Mouse (Mus musculus) urinary bladder, postnatal 10 days (tissue): ENCODE data around the gene E2f8.

Experiments
- DNase-seq: peaks from one replicate; pipeline ENCODE4 v3.0.0; 2022; ENCODE audit warnings: low spot score

Gene E2f8

DNA sequence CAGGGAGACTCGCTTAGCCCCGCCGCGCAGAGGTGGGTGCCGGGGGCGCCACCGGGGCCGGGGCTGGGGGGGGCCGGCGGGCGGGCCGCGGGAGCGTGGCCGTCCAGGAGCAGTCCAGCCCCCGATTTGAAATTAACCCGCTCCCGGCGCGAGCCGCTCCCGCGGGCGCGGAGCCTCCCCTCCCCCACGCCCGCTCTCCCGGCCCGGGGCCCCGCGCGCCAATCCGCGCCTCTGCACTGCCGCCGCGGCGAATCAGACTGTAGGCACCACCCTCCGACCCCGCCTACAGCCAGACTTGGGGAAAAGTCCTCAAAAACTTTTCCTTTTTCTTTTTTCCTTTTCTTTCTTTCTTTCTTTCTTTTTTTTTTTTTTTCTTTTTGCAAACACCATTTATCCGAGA is at the start of gene E2f8:
E2f8 (minus strand) TSS at position 111 of the 400 bp plus-strand sequence.
- peak; percentile 35 for DNase-seq

GRCm38 (mm10) chr7:48930399-48930798 is 49.0 kb upstream of the E2f8 start:
- DNase-seq: no peak

DNA sequence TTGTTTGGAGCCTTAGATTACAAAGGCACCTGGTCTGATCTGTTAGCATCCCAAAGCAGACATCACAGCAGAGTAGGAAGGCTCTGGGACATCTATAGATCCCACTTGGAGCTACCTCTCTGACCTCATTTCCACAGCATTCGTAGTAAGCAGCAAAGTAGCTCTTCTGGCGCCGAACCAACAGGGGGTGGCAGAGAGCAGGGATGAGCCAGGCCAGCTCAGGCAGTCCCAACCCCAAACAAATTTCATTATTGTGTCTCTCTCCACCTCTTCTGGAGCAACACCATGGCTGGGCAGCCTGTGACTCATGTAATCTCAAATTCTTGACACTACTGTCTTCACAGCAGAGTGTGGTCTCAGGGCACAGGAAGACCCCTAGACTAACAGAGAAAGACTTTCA is 47.0 kb upstream of the E2f8 start:
- no peak for DNase-seq

DNA sequence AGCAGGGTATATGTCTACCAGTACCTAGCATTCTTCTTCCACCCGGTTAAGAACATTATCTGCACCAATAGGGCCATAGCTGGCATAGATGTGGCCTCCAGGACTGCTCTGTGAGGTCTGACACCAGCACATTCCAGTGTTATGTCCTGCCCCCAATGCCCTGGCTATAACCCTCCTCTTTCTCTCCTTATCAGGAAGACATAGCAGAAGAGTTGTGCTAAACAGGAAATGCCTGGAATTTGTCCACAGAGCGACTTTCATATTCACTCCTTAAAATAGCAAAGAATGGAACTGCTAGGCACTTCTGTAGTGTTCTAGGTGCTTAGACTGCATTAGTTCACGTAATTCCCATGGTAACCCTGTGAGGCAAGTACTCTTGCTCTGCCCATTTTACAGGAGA is 43.8 kb upstream of the E2f8 start:
- DNase-seq: no peak

DNA sequence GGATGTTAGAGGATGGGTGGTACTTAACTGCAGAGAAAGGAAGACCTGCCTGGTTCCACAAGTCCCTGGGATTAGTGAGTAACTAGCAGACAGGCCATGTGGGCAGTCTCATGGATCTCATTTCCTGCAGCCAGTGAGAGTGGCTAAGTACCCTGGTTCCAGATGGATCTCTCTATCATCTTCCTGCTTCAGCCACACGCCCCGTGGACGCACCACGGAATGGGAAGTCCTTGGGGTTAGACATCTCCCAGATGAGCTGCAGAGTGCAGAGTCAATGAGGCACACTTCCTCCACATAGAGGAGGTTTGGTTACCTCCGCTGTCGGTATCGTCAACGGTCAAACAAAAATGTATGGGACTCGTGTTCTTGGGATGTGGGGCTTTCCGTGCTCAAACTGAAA is 42.2 kb upstream of the E2f8 start:
- DNase-seq: no peak

DNA sequence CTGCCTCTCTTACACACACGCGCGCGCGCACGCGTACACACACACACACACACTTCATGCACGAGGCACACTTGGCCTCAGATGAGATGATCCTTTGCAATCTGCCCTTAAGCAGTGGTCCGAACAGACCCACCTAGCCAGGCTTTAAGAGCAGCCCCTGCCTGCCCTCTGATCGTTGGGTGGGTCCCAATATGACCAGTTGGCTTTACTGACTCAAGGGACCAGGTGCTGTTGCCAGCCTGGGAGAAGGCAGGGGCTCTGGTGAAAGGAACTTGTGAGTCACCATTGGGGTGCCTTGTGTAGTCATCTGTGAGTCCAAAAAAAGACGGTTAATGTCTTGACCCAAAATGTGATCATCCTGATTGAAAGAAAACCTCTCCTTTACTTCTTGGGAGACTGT is 37.0 kb upstream of the E2f8 start:
- no peak for DNase-seq

DNA sequence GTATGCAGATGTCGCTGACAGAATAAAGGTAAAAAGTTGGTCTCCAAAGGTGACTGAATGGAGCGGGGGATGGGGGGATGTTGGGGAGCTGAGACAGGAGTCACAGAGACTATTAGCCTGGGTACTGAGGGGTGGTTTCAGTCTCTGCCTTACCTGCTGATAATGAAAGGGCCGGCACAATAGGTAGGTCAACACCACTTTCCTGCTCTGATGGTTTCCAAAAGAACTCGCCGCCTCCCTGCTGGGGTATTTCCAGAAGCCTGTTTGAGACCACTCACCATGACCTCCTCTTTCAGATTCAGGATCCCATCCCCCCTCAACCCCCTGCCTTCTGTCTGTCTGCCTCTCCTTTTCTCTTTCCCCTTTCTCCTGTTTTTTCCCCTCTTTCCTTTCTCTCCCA is 36.6 kb upstream of the E2f8 start:
- no peak for DNase-seq

DNA sequence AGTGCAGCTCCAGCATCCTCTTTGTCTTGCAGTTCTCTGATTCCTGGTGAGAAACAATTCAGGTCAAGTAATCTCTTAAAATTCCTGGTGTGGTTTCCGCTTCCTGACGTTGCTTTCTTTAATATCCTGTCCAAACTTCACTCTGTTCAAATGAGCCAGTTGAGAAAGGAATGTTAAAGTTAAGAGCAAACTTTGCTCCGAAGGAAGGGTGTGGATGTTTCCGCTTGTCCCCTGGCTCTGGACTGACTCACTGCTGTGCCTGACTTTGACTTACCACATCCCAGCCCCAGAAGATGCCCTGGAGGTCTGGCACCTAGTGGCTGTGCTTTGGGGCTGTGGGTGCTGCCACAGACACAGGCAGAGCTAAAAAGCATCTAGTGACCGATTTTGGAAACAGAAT is 36.1 kb upstream of the E2f8 start:
- DNase-seq: no peak

DNA sequence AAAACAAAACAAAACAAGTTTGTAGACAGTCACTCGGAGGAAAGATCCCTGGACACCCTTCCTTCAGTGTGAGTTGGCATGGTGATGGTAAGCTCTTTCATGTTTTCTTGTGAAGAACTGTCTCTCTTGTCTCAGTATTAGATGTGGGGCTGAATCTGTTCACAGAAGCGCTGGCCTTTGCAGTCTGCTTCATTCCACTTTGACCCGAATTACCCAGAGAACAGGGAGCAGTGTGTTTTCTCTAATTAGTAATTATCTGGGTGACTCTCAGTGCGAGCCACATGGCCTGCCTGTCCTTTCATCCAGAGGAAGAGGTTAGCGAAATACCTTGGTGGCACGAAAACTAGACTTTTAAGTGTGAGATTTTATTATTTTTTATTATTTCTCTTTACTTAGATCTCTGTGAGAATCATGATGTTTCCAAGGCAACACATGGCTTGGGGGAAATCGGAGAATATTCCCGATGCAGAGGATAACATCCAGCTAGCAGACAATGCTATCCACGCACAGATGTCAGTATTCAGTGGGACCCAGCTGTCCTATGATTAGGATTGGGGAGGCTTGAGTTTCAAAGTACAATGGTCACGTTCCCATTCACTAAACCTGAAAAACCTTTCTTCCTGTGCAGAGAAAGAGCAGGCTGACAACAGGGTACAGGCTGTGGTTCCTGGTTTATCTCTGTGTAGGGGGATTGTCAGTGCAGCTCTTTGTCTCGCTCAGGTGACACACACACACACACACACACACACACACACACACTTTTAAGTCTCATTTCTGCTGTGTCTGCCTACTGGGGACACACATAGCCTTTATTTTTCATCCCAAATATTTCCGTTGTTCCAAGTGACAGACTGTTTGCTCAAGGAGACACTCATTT is 33.5 kb upstream of the E2f8 start:
- no peak for DNase-seq

DNA sequence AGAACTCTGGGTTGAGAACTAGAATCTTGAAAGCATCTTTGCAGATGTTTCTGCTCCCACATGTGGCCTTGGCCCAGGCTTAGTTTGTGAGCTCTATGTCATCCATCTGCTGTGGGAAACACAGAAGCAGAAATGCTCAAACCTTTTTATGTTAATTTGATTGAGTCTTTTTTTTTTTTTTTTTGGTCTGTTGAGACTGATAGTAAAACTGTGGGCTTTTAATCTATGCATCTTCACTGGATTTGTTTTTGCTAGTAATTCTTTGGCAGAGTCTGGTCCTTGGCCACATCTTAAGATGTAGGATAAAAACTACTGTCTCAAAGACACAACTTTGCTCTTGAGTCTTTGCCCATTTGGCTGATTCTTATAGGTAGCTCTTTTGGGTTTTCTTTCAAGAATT is 29.8 kb upstream of the E2f8 start:
- no peak for DNase-seq

DNA sequence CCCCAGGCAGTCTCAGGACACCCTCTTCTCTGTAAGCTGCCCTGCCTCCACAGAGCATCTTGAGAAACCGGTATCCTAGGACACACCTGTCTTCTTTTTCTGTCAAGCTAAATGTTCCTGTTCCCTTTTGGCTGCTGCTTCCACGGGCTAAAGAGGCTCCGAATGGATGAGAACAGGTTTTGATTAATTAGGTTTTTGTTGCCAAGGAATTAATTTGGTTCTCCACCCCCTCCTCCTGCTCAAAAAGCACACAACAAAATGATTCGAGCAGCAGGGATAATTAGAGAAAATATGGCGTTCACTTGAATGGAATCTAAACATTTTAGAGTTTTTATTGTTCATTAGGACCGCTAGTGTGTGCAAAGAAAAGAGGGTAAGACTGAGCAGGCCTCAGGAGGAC is 28.9 kb upstream of the E2f8 start:
- DNase-seq: no peak

DNA sequence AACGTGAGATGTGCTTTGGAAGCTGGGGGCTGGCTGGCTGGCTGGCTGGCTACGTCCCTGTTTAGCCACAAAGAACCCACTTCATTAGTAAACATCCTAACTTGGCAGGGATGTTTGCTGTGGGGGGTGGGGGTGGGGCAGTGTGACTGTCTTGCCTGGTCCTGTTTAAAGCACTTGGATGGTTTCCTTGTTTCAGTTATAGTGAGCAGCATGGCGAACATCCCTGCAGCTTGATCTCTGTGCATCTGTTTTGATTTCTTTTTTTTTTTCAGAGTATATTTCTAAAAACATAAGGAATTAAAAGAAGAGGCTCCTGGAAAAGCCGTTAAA is 27.9 kb upstream of the E2f8 start:
- no peak for DNase-seq

DNA sequence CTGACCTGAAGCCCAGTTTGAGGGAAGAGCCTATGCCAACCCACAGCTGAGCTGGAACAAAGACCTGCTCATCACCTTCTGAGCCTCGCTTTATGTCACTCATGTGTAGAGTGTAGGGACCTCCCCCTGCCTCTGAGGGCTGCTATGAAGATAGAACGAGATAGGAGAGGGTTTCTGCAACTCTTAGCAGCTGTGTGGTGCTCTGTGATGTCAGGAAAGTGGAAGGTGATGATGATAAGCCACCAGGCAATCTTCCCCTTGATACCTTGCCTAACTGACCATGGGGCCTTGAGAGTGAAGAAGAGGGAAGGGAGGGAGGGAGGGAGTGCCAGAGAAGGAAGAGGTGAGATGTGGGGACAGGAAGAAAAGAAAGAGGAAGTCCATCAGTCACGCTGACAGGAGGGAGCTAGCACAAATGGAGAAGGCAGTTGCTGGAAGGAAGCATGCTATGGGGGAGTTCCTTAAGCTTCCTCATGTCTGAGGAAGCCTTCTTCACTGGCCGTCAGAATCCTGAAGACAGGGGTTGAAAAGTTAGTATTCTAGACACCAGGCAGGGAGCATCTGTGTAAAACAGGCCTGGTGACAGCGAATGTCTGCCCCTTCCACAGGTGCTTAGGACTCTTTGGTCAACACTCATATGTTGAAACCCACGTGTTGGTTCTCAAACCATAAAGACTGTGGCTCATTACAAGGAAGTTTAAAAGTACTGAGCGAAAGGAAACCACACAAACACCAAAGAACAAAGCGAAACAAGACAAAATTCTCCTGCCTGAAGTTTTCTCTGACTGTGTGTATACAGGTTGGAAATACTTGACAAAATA is 27.3 kb upstream of the E2f8 start, which contains the start of gene Nav2:
Nav2 (plus strand) TSS at position 196 of the 821 bp plus-strand sequence.
- no peak for DNase-seq

- no peak for DNase-seq
Measured at GRCm38 (mm10) chr7:48902454-48902853, 21.1 kb upstream of the E2f8 start.

DNA sequence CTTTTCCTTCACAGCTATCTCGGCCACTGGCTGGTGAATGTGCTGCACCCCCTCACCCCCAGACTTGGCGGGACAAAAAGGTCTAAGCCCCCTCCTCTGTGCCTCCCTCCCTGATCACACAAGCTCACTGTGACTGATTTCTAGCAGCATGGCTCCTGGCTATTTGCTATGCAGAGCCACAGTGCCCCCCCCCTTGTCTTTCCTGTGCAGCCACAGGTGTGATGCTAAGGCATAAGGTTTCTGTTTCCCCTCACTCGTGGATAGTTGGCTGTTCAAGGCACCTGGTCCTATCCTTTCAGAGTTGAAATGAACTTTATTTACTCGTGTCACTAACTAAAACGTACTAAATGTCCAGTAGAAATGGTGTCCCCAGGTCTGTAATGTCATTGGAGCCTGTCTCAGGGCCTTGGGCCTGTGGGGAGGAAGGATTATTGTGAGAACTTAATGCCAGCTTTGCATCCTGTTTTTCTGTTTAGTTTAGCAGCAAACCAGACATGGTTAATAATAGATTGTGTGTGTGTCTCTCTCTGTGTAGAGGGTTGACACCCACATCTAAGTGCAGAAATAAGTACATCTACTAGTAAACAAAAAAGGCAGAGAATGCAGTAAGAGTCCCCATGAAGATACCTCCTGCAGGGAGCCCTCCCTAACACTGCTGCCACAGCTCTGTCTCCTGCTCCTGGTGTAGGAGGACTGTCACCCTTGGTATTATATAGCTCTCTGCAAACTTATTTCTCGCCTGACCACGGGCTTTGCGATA is 19.2 kb upstream of the E2f8 start:
- DNase-seq: no peak

- no peak for DNase-seq
Measured at GRCm38 (mm10) chr7:48898416-48898815, 17.0 kb upstream of the E2f8 start.

- no peak for DNase-seq
Measured at GRCm38 (mm10) chr7:48897539-48898163, 16.3 kb upstream of the E2f8 start.

DNA sequence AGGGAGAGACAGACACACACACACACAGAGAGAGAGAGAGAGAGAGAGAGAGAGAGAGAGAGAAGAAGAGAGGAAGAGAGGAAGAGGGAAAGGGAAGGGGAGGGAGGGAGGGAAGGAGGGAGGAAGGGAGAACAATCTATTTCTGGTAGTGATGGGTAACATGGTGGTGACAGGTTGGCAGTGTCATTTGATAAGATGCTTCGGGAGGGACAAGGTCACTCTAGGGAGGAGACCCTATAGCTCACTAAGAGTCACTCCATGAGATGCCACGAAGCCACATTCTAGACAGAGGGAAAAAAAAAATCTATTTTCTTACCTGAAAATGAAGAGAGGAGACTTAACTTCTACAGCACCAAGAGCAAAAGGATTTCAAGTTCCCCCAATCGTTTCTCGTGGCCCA is 14.7 kb upstream of the E2f8 start:
- no peak for DNase-seq

DNA sequence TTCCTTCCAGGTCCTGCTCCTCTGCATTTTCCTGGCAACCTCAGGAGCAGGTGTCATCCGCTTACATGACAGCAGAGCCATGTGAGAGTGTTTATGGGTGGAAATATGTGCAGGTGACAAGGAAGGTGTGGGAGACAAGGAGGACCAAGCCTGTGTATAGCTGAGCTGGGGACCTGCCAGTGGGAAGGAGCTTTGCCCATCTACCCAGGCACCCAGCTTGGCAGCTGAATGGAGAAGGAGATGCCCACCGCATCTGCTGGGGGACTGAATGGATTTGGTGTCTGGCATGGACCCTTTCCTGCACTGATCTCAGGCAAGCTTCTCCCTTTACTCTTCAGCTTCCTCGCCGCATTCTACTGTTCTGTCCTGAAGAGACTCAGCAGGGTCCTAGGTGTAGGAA is 14.1 kb upstream of the E2f8 start:
- no peak for DNase-seq

- no peak for DNase-seq
Measured at GRCm38 (mm10) chr7:48894763-48895162, 13.4 kb upstream of the E2f8 start.

GRCm38 (mm10) chr7:48894152-48894551 is 12.8 kb upstream of the E2f8 start:
- no peak for DNase-seq

DNA sequence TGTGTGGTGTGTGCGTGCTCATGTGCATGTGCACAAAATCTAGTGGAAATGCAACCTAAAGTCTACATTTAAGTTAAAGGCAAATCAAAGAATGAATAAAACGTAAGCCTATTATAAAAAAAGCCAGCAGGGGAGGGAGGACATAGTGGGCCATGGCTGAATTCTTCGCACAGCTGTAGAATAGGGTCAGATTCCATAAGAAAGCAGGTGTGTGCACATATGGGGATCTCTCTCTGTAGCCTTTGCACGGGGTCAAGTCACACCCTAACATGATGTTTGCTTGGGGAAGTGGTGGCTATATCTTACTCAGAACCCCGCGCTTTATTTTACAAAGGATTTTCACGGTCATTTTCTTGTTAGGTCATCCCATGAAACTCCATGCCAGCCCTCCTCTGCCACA is 11.7 kb upstream of the E2f8 start:
- no peak for DNase-seq
